Mouse (Mus musculus): ENCODE data around the gene Clns1a.

The Clns1a gene

GRCm38 (mm10) chr7:97726778-97727177, 30.3 kb downstream of the Clns1a start:
- in situ Hi-C loops (cut with MboI; ENCODE audit: low sequenced_read_pairs) = no loop called here

DNA sequence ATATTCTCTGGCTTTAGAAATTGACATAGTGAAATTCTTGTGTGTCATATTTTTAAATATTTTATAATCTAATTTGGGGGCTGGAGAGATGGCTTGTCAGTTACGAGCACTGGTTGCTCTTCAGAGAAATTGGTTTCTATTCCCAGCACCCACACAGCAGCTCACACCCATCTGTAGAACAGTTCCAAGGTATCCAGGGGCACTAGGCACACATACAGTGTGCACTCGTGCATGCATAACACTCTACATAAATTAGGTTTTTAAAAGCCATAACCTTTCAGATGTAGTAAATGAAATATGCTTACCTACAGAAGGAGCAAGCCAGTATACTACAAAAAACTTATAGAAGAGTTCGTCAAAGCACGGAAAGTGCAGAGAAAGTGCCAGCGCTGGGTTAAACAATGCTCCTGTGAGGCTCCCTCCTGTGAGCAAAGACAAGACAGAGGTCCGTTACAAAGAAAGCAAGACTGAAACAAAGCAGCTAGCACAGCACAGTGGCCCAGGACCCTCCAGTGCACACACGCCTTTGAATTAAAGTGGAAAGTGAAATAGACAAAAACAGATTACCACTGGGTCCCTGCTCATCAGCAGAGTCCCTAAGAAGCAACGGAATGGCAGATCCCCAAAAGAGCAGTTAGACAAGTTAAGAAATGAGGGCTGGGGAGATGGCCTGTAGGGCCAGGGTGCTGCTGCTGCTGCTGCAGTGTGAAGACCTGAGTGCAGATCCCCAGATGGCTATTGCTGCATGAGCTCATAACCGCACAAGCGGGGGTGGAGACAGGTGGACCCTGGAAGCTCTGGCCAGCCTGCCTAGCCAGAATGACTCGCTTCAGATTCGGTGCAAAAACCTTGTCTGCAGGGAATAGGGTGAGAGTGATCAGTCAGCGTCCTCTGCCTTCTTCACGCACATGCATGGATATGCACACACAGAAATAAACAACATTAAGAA, 32.5 kb downstream of the Clns1a start:
- in situ Hi-C loops (cut with MboI; ENCODE audit: low sequenced_read_pairs) = no loop called here

- in situ Hi-C loops (cut with MboI; ENCODE audit: low sequenced_read_pairs) = no loop called here
Measured at GRCm38 (mm10) chr7:97730427-97730826, 34.0 kb downstream of the Clns1a start.

- in situ Hi-C loops (cut with MboI; ENCODE audit: low sequenced_read_pairs) = no loop called here
Measured at GRCm38 (mm10) chr7:97733606-97734005, 37.2 kb downstream of the Clns1a start.

- in situ Hi-C loops (cut with MboI; ENCODE audit: low sequenced_read_pairs) = no loop called here
Measured at GRCm38 (mm10) chr7:97735021-97735420, 38.6 kb downstream of the Clns1a start.

DNA sequence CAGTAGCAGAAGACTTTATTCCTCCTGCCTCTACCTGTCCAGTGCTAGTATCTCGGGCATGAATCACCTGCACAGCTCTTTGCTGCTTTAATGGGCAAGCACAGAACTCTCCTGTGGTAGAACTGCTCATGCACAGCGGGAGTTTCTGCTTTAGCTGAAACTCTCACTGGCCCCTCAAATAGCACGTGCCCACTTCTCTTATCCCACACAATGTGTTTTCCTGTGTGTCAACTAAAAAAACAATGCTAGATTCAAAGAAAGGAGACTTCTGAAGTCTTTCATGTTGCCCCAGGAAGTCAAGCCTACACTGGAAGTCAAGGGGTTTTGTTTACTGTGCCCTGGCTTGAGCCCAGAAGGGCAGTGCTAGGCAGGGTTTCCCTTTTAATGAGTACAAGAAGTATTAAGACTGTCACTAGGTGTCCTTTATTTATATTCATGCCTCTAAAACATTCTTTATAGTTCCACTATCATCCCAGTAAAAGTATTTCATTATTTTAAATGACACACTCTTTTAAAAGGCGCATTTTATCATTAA, 39.5 kb downstream of the Clns1a start:
- in situ Hi-C loops (cut with MboI; ENCODE audit: low sequenced_read_pairs) = no loop called here

- in situ Hi-C loops (cut with MboI; ENCODE audit: low sequenced_read_pairs) = no loop called here
Measured at GRCm38 (mm10) chr7:97737256-97737637, 40.8 kb downstream of the Clns1a start.

DNA sequence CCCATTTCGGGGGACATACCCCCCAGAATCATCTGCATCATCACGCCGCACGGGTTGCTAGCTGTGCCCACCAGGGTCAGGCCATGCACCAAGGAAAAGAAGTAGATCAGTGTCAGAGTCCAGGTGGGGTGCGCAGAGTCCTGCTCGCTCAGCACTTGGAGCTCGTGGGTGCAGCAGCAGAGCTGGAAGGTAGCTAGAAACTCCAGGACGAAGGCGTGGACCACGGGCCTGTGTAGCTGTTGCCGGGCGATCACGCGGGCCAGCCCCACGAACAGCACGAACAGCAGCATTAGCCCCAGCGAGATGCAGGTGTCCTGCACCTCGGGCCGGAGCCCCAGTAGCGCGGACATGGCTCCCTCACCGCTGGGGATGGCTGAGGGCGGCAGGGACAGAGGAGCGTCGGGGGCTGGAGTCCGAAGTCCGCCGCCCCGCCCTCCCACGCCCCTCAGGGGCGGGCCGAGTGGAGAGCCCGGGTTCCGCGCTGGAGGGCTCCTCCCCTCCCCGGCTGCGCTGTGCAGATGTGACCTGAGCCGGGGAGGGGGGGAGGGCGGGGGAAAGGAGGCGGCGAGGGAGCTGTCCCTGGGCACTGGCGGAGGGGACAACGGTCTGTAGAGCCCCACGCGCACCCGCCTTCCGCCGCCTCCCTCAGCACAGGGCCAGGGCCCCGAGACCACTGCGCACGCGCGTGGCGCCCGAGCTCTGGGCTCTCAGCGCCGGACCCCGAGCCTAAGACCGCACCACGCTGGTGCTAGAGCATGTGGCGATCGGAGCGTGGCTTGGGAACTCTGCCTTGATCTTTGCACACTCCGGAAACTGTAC, 41.4 kb downstream of the Clns1a start, which contains the start of gene Aqp11:
Gene Aqp11, minus strand, starts transcription at position 652 of the 819 bp plus-strand sequence.
- in situ Hi-C loops (cut with MboI; ENCODE audit: low sequenced_read_pairs) = no loop called here

- in situ Hi-C loops (cut with MboI; ENCODE audit: low sequenced_read_pairs) = no loop called here
Measured at GRCm38 (mm10) chr7:97740948-97741347, 44.5 kb downstream of the Clns1a start.

DNA sequence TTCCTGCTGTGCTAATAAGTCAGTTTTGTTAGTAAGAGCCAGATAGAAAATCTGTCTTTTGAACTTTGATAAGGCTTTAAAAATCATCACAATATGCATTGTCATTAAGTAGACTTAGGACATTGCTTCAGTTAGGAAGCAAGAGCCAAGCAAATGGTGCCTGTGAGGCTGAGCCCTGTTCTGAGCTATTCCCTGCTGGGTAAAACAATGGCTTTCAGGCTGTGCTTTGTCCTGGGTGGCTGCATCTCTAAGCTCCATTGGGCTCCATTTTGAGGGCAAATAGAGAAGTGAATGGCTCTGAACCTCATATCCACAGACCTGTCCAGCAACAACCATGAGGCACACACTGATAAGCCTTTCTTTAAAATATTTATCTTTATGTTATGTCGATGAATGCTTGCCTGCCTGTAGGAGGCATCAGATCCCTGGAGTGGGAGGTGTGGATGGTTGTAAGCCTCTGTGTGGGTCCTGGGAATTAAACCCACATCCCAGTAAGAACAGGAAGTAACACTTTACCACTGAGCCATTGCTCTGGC, 45.4 kb downstream of the Clns1a start:
- in situ Hi-C loops (cut with MboI; ENCODE audit: low sequenced_read_pairs) = no loop called here

DNA sequence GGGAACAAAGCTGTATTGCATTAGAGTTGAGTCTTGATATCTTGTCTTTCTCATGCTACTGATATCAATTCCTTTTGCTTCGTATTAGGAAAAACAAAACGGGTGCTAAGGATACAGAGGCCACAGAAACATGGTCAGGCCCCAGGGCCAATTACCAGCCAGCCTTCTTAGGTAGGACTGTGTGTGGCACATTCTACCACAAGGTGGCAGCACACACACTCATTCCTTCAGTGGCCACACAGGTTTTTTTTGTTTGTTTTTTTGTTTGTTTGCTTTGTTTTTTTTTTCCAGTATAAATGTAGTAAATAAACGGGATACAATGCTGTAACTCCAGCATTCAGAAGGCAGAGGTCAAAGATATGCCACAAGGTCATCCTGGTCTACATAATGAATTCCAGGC, 48.9 kb downstream of the Clns1a start:
- in situ Hi-C loops (cut with MboI; ENCODE audit: low sequenced_read_pairs) = no loop called here

- in situ Hi-C loops (cut with MboI; ENCODE audit: low sequenced_read_pairs) = no loop called here
Measured at GRCm38 (mm10) chr7:97747176-97747707, 50.8 kb downstream of the Clns1a start.

GRCm38 (mm10) chr7:97747787-97748497, 51.5 kb downstream of the Clns1a start:
- in situ Hi-C loops (cut with MboI; ENCODE audit: low sequenced_read_pairs) = no loop called here

DNA sequence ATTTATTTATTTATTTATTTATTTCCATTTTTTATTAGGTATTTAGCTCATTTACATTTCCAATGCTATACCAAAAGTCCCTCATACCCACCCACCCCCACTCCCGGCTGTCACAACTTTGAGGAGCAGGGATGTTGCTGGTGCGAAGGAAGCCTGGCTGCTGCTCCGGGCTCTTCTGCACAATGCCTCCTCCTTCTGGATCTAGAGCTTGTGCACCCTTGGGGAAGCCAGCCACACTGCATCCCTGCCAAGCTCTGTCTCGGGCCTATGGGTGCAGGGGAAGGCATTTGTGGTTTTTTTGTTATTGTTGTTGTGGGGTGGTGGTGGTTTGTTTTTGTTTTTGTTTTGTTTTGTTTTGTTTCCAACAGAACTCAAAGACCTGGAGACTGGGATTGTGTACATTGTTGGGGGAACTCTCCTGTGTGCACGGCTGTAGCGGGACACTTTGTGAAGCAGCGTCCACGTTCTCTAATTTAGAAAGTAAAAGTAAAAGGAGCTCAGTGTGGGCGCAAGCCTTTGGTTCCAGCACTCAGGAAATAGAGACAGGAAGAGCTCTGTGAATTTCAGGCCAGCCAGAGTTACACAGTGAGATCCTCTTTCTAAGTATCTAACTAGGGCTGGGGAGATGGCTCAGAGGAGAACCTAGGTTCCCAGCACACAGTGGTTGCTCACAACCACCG, 52.2 kb downstream of the Clns1a start:
- in situ Hi-C loops (cut with MboI; ENCODE audit: low sequenced_read_pairs) = no loop called here

DNA sequence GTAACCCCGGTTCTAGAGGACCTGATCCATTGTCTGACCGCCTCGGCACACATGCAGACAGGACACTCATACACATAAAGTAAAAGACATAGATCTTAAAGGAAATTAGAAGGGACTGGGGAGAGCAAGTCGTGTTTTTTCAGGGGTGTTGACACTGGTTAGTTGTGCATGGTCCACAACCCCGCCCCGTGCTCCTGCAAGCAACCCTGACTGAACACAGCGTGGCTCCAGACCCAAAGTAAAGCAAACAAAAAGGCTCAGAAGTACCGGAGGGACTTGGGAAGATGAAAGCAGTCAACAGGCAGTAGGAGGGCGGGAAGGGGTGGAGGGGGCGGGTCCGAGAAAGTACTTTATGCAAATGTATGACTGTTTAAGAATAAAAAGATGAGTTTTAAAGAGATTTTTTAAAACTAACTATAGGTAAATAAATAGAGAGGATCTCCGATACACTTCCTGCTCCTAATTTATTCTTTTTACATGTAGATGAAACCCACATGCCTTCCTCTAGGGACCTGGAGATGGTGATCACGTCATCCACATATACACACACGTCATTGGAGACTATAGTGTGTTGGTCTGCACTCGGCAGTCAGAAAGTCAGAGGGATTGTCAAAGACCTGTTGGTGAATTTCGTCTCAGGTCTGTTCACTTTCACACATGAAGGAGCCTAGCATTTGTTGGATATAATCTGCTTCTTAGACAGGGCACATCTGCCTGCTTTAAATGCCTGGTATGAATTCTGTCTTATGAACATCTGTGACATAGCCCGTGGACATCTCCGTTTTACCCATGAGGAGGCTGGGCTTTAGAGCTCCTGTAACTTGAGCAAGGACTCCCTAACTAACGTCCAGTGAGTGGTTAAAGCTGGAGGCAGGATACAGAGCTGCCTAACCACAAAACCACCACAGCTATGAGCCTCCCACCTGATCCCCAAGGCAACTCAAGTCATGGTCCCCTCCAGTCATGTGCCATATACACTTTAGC, 53.1 kb downstream of the Clns1a start:
- in situ Hi-C loops (cut with MboI; ENCODE audit: low sequenced_read_pairs) = loop anchor here (10.0 kb wide), 1 partner anchor 215 kb away; no protein-coding TSS in a partner anchor

DNA sequence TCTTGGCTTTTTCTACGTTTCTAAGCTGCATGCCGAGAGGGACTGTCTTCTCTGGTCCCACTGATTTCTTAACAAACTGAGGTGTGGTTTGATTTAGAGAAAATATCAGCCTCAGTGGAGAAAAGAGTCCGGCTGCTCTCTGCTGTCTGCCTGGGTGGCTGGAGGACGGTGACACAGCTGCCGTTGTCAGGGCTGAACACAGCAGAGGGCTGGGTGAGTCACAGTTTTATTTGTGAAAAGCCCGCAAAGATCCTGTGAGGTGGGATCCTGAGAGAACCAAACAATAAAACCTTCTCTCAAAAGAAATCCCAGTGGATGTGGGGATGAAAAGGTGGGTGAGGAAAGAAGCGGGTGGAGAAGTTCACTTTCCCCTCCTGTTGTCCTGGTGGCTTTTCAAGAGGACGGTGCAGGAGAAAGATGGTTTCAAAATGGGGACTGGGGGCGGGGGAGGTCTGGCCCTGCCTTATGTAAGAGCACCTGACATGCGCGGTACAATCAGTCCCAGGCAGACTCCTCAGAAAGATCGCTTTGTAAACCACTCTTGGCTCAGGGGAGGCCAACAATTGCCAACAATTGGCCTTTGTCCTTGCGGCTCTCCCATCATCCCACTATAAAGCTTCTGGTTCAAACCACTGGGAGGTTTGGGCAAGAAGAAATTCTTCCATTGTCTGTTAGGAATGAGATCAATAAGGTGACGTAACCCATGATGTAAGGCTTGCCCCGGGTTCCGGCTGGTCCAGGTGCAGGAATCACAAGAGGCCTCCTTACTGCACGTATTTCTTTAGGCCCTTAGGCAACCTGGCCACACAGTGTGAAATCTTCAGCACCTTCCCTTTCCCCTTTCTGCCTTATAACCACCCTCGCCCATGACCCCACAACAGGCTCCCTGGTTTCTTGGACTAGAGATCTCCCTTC, 60.8 kb downstream of the Clns1a start:
- in situ Hi-C loops (cut with MboI; ENCODE audit: low sequenced_read_pairs) = loop anchor here (10.0 kb wide), 1 partner anchor 208 kb away; no protein-coding TSS in a partner anchor

DNA sequence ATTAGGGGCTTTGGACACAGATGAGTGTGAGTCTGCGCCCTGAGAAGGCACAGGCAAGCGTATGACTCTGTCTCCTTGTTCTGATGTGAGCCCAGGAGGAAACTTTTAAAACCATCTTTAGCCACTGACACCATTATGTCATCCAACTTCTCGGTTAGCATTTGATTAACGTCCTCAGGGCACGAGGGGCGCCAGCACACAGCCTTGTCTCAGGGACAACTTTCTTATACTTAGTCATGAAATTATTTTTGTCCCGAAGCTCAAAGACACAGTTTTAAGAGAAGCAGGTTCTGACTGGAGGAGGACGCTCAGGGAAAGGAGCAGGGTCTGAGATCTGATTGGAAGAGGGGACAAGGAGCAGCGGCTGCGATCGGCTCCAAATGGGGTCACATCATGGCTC, 68.2 kb downstream of the Clns1a start:
- in situ Hi-C loops (cut with MboI; ENCODE audit: low sequenced_read_pairs) = no loop called here

Measured in CH12F3 (cell line).